Mouse (Mus musculus) hindlimb bud, embryonic 11.5 days (tissue): ENCODE data around the gene Trip10.
"Not testable (repeated sequence)": the region's sequence is repeated elsewhere in the genome, so short reads cannot be mapped to it uniquely, and the experiment has no call there.

Experiments
- DNase-seq: peaks from one replicate; pipeline ENCODE4 v3.0.0-alpha.2; 2012; ENCODE audit warnings: low read depth, low spot score; ENCODE audit errors: extremely low spot score

Gene Trip10

DNA sequence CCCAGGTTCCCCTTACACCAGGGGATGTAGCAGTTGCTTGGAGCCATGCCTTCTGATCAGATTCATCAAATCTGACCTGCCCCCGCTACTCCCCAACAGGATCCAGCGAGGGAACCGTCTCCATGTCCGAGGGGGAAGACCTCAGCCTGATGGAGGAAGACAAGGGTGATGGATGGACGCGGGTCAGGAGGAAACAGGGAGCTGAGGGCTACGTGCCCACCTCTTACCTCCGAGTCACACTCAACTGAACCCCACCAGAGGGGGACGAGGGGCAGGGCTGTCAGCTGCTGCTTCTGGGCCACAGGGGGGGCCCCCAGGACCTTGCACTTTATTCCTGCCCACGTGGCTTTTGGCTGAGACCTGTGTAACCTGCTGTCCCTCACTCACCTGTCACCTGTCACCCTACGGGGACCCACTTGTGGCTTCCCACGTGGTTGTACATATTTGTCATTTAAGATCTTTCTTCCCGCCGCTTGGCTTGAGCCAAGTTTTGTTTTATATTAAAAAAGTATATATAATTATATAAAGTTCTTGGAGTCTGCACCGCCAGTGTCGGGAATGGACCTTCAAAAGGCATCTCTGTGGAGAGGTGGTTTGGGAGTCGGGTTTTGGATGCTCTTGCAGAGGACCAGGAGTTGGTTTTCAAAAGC is 13.8 kb downstream of the Trip10 start:
- no peak for DNase-seq

DNA sequence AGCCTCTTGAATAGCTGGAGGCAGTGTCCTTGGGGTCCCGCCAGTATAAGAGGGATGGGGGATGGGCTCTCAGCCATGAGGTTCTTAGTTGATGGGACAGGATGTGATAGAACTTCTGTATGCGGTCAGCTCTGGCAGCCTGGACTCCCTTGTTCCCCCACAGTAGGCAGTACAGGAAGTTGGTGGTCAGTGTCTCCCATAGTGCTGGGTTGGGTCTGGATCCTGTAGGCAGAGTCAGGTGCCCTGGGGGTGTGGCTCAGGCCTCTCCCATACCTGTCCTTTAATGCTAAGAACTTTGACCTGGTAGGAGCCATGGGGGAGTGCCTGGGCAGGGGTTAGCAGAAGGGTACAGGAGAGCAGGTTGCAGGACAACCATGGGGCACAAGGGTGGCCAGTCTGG is 14.9 kb downstream of the Trip10 start:
- no peak for DNase-seq

DNA sequence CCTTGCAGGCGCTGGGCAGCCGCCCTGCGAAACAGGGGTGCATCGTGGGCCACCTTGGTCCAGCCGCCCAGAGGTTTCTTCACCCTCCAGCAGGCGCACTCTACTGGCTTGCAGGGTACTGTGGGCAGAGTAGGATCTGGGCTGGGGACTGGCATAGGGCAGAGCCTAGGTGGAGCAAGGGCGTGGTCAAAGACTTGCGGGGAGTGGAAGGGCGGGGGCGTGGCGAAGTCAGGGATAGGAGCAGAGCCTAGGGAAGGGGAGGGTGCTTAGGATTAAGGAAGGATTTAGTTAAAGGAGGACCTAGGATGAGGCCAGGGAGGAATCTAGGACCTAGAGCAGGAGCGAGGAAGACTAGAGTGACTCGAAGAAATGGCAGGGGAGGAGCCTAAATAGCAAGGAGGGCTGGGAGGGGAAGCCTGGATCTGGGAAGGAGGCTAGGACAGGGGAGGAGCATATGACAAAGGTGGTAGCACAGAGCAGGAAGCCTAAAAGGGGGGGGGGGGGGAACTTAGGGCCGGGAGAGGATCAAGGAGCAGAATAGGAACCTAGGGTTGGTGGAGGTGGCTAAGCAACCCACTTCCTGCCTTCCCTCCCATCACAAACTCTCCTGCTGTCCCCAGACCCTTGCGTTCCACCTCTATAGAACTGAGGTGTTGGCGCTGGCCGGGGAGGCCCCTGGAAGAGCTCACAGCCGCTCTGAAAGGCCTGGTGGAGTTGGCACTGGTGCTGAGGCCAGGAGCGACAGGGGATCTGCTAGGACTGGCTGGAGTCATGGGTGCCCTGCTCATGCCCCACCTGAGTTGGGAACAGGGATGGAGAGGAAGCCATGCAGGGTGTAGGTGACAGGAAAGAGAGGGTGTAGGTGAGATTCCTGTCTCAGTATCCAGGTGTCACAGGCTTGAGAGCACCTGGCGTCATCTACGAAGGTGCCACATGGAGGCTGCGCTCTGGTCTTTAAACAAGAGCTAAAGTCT is 16.0 kb downstream of the Trip10 start:
- DNase-seq = no peak

DNA sequence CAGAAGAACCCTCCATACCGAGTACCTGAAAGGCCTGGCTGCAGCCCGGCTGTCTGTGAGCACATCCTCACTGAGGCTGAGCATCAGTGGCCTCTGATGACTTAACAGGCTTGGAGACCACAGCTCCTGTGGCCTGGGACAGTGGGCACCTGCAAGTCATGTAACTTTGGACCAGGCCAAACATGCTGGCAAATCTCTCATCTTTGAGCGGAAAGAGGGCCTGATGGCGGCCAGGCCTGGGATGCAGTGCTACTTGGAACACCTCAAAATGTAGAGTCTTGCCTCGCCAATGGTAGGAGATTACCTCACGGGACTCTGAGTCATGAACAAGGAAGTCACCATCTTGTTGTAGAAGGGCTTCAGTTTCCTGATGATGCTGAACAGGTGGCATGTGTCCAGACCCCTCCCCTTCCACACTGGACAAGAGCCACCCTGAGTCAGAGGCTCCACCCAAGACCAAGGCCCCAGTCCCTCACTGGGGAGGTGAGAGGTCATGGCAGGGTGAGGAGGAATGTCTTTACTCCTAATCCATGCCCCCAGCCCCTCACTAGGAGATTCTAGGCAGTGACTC is 18.4 kb downstream of the Trip10 start:
- DNase-seq = no peak

DNA sequence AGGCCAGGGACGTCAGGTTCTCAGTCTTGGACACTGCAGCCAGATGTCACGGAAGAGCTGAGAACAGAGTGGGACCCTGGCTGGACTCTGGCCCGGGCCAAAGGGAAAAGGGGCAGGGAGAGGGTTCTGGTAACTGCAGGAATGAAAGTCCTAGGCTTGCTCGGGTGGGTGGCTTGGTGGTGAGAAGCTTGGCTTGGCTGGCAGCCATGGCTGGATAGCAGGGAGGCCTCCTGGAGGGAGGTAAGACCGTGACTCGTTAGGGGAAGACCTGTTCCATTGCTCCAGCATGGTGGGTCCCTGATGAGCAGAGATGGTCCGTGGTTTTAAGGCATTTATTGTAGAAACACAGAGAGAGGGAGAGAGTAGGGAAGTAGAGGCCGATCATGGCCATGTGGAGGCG is 22.0 kb downstream of the Trip10 start:
- no peak for DNase-seq

DNA sequence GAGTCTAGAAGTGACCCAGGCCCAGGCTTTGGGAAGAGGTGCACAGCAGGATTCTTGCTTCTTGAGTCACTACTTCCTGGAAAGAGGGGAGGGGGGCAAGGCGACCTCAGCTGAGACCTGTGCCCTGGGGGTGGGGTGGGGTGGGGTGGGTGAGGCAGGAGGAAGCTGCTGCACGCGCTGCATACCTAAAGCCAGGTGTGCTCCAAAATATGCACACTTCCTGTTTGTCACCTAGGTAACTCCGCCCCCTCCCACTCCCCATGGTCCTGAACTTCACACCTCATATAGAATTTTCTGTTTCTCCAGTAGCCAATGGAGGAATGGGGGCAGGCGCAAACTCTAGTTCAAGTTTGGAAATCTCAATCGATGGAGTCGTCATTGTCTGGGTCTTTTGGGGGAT is 24.6 kb downstream of the Trip10 start:
- no peak for DNase-seq

DNA sequence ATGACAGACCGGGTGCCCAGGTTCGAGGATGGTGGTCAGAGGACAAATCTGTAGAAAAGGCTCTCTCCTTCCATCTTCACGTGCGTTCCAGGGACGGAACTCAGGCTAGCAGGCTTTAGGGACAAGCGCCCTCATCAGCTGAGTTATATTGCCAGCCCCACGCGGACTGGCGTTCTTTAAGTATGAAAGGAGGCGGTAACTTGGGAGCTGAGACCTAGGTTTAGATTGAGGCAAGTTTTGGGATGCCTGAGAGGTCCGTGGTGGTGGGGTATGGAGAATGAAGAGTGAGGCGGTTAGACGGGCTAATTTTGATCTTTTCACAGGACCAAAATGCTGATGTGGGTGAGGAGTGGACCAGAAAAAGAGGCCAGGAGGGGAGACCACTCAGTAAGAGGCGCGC is 25.4 kb downstream of the Trip10 start:
- no peak for DNase-seq

DNA sequence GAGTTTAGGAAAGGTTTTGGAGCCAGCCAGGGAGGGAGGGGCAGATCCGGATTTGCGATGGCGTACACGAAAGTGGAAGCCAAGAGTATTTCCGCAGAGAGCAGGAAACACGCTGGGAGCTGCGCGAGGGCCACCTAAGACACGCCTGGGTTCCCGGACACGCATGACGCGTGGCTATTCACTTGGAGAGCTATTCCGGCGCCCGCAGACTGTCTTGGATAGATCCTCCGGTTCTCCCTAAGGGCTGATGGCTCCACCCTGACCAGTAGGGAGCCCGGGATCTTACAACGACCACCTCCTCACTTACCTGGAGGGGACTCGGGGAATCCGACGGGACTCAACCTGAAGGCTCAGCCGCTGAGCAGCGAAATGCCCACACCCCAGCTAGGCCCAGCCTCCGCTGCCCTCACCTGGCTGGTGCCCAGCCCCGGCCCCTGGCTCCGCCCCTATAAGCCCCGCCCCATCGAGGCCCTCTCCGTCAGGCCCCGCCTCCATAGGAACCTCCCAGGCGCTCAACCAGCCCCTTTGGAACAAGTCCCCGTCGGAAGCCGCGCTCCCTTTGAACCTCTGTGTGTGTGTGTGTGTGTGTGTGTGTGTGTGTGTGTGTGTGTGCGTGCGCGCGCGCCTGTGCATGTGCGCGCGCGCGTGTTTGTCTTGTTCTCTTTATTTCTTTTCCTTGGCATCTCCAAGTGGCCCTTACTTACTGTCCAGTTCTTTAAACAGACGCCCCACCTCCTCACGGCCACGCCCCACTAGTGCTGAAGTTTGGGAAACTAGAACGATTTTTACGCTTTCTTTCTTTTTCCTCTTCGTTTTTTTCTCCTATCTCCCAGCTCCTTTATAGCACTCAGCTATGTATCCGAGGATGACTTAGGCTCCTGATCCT is 26.1 kb downstream of the Trip10 start:
- DNase-seq = no peak

DNA sequence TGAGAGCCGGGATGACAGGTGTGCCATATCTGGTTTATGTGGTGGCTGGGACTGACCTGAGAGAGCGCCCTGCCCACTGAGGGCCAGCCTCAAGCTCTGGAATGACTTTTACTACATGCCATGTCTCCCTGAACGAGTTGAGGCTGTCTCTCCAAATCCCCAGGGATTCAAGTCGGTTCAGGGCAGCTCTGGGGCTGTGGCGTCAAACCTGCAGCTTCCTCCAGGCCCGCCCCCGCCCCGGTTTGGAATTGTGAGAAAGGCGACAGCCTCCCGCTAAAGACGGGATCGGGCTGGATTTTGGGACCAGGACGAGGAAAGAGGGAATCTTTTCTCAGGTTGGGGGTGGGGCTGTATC is 26.7 kb downstream of the Trip10 start:
- DNase-seq = no peak

DNA sequence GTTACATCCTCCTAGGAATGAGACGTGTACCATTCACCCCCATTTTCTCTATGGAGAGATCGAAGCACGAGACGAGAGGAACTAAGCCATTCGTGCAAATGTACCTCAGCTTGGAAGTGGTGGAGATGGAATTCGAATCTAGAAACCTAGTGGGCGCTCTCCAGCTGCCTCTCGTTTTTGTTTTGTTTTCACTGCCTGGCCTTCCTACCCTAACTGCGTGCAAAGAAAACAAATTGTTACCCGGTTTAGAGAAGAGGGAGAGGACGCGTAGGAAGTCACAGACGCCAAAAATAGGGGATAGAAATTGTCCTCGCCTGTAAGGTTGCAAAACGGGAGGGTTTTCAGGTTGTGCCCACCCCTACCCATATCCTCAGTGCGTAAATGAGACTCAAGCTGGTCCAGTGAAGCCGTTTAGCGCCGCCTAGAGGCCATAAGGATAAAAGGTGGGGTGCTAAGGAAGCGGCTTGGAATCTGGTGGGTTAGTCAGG is 27.4 kb downstream of the Trip10 start:
- DNase-seq = peak; percentile 67

DNA sequence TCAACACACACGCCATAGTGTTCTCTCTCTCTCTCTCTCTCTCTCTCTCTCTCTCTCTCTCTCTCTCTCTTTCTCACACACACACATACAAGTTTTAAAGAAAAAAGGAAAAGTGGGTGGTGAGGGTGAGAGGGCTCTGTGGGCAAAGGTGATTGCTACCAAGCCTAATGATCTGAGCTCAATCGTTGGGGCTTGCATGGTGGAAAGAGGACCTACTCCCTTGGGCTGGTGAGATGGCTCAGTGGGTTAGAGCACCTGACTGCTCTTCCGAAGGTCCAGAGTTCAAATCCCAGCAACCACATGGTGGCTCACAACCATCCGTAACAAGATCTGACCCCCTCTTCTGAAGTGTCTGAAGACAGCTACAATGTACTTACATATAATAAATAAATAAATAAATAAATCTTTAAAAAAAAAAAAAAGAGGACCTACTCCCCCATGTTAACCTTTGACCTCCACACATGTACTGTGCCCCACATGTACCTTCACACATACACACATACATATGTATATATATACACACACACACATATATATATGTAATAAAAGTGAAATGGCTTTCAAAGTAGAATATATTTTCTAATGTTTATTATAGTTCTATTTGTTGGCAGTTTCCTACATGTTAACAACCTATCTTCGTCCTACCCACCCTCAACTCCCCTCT is 28.5 kb downstream of the Trip10 start:
- DNase-seq = not testable (repeated sequence)

DNA sequence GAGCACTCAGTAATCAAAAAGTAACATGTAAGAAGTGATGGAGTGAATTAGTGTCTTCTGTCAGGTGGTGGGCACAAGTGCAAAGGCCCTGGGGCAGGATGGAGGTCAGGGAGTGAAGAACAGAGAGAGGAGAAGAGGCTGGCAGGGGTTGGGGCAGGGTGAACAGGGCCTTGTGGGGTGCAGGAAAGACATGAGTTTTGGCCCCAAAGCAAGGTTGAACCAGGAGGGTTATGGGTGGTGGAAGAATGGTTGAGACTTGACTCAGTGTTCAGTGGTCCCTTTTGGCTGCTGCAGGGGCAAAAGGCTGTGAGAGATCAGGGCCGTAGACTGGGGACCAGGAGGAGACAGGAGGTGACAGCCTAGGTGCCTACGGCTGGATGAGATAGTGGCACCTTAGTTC is 29.3 kb downstream of the Trip10 start:
- no peak for DNase-seq

DNA sequence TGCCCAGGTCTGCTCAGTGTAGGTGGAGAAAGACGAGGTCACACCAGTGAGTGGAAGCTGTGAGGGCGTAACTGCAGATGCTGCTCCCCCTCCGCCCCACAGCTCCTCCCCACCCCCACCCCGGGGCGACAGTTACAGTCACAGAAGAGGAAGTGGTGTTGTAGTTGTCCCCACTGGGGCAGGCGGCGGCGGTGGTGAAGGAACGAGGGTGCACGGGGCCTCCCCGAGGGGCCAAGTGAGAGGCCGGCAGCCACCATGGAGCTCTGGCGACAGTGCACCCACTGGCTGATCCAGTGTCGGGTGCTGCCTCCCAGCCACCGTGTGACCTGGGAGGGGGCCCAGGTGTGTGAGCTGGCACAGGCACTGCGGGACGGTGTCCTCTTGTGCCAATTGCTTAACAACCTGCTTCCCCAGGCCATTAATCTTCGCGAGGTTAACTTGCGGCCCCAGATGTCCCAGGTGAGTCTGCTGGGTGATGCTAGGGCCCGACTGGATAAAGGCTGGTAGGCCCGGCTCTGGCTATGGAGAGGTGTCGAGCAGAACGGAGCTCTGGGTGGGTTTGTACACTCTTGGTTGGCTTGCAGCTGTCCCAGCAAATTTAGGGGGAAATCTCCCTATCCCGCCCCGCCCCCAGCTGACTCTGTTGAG is 29.8 kb downstream of the Trip10 start, which contains the start of gene Vav1:
Vav1 (plus strand) TSS at position 158 of the 648 bp plus-strand sequence.
- DNase-seq = no peak

DNA sequence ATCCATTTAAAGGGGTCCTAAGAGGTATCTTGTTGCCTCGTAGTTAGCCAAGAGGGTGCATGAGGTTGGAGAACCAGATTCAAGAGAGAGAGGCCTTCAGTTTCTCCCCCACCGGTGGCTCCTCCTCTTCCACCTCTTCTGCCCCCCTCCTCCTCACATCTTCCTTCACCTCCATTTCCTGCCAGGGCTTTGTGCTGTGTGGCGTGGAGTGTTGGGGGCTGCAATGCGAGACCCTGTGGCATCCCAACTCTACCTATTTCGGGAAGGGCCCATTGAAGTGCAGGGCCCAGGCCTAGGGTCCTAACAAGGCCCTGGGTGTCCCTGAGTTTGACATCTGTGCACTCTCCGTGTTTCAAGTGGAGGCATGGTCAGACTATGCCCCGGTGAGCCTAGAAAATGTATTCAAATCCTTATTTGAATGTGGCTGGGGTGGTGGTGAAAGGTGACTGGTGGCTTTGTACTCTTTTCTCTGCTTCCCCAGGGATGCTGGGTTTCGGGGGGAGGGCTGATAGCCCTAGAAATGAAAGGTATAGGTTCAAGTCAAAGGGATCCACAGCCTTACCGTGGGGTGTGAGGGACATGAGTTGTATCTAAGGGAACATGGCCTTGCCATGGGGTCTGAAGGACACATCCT is 30.5 kb downstream of the Trip10 start:
- DNase-seq = no peak

DNA sequence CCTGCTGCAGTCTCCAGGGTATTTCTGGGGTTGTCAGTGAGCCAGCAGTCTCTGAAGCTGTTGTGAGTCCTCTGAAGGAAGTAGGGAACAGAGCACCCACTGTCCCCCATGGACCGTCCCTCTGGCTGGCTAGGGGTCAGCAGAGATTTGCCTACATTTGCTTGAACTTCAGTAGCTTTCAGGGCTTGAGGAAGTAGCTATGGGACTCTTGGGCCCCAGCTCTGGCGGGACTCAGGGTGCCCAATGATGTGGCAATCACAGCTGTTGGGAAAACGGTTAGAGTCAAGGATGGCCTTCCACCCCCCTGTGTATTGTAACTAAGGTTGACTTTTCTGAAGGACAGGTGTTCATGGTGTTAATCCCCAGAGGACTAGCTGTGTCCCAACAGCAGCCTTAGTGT is 31.2 kb downstream of the Trip10 start:
- DNase-seq = no peak

DNA sequence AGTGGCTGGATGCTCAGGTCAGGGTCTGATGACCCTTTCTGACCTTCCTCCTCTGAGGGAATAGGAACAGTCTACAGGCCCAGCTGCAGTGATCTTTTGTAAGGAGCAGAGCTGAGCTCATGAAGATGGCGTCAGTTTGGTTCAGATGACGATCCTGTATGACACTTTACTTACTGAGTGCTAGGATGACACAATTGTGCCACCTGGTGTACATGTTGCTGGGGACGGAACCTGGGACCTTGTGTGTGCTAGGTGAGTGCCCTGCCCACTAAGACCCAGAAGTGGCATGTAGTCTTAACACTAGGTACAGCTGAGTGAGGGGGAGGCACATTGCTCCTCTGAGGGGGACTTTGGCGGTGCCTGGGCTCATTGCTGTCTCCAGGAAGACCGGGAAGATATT is 34.7 kb downstream of the Trip10 start:
- DNase-seq = no peak

DNA sequence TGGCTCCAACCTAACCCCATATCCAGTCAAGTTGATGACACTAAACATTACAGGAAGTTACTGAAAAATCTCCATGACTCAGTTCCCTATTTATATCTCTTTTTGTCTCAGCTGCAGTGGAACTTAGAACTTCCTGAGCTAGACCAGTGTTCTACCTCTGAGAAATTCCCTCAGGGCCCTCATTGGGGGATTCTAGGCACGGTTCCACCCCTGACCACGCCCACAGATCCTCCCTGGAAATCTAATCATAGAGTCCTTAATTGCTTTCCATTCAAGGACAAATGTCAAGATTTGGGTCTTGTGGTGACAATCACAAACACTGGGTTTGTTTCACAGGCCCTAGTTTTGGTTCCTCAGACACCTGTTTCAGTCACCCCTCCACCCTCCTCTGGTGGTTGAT is 35.8 kb downstream of the Trip10 start:
- DNase-seq = no peak

DNA sequence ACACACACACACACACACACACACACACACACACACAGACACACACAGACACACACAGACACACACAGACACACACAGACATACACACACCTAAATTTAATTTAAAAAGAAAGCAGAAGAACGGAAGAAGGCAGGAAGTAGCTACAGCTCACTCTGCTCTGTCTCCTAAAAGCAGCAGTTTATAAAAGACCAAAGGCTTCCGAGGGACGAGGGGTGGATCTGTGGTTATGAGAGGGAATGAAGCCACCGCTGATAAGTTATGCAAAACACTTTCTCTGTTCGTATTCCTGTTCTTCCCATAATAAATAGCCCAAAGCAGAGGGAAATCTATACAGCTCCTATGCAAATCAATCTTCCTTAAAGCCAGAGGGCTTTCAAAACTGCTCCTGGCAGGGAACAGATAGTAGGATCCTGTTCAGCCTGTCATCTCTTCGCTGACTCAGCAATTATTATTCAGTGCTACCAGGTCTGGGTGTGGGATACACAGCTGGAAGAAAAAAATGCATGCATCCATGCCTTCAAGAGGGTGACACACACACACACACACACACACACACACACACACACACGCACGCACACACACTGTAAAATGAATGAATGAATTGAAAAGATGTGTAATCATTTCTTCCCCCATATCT is 37.6 kb downstream of the Trip10 start:
- DNase-seq = no peak

DNA sequence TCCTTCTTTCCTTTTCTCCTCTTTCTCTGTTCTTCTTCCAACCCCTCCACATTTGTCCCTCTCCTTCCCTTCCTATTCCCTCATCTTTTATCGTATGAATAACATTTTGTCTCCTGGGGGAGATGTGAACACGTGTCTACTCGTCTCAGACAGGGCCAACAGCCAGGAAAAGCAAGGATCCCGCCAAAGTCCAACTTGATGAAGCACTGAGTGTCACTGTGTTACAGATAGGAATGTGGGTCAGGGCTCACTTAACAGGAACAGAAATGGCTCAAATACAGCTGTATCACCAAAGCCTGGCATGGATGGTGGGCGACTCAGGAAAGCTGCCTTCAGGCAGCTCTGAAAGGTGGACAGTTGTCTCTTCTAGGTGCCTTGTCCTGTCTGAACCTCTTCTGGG is 40.0 kb downstream of the Trip10 start:
- no peak for DNase-seq
